Mouse (Mus musculus): ENCODE data around the gene Gm4969.

DNA sequence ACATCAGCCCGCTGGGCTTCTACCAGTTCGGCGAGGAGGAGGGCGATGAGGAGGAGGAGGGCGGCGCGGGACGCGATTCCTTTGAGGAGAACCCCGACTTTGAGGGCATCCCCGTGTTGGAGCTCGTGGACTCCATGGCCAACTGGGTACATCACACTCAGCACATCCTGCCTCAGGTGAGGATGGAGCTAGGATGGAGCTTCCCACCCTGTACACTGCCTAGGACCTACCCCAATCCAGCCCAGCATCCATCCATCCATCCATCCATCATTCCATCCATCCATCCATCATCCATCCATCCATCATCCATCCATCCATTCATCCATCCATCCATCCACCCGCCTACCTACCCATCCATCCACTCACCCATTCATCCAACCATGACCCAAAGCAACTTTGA is 52.3 kb downstream of the Gm4969 start:
- TF ChIP-seq CTCF (IDR thresholded peaks at IDR 0.05; ENCODE audit: low read depth) (no peak), EP300 (IDR thresholded peaks at IDR 0.05; ENCODE audit: low read depth) (no peak)
